Comparison of ENCODE assay signal across 8 mouse cellular contexts in genomic region chr2:170220871-170221369, GRCm38 (mm10).
DNase-seq lines count a peak whose midpoint lies in the region; TF ChIP-seq lines count a peak whose summit lies in the region.

No protein-coding gene starts in this region.

- no peak overlapping the region for H3K4me2 ChIP-seq in CH12.LX (ENCODE audit: insufficient read depth, low read depth, poor library complexity, severe bottlenecking)

- dilution Hi-C loops in CH12.LX (cut with MboI; ENCODE audit: extremely low pct_ligation_motif_present, extremely low pct_unique_long_range_greater_than_20kb, low sequenced_read_pairs): no loop called here

- TF ChIP-seq EP300 in CH12.LX (IDR thresholded peaks at IDR 0.05; ENCODE audit: low read length): no peak

- in situ Hi-C loops in CH12.LX (cut with MboI; ENCODE audit: low pct_ligation_motif_present, low pct_unique_long_range_greater_than_20kb, low sequenced_read_pairs): no loop called here

- peaks cover 11 to 30% of the 10 kb centered on the region in 2 experiments for H3K4me1 ChIP-seq in CH12.LX (ENCODE audit: control insufficient read depth in 1 of 2, insufficient read depth in 2 of 2)
- H3K4me1 ChIP-seq in forebrain, embryonic 10.5 days: peaks cover 70% of the 10 kb centered on the region

- no peak for DNase-seq in CH12.LX (ENCODE audit: extremely low read depth)
- DNase-seq in adrenal gland, adult 8-10 months: peak; percentile 54
- peak; percentile 75 for DNase-seq in forebrain, embryonic 10.5 days (ENCODE audit: extremely low spot score, low spot score)
- peak; percentile 55 to 62 for DNase-seq in heart, postnatal 14 days
- DNase-seq in kidney, postnatal 36 days: peak; percentile 44 to 48
- peak; percentile 80 for DNase-seq in lung, postnatal 36 days
- peak; percentile 82 for DNase-seq in retina, postnatal 1 day
- no peak for DNase-seq in cerebellum, adult 8-10 months

- no peaks in the 10 kb centered on the region for H3K36me3 ChIP-seq in CH12.LX (replicated peaks in 1 of 2; ENCODE audit: control insufficient read depth in 1 of 2, insufficient read depth in 1 of 2, low read length in 1 of 2)
- no peaks in the 10 kb centered on the region for H3K36me3 ChIP-seq in forebrain, embryonic 10.5 days (replicated peaks)

- intact Hi-C loops in heart, postnatal 14 days (cut with DNase I): loop anchor here (5.0 kb wide), 1 partner anchor 46 kb away; no protein-coding TSS in a partner anchor

- TF ChIP-seq CTCF in CH12.LX (conservative IDR thresholded peaks at IDR 0.05 in 1 of 2, IDR thresholded peaks at IDR 0.05 in 1 of 2; ENCODE audit: low read depth in 2 of 2, low read length in 2 of 2): no peak

- no peak for TF ChIP-seq POLR2A in CH12.LX (IDR thresholded peaks at IDR 0.05; ENCODE audit: low read depth, low read length)

- no peak for TF ChIP-seq RAD21 in CH12.LX (IDR thresholded peaks at IDR 0.05; ENCODE audit: low read depth, low read length)

- no peaks in the 10 kb centered on the region for H3K27me3 ChIP-seq in CH12.LX (replicated peaks)
- no peaks in the 10 kb centered on the region for H3K27me3 ChIP-seq in forebrain, embryonic 10.5 days (ENCODE audit: poor library complexity, severe bottlenecking)

- H3K79me2 ChIP-seq in CH12.LX (replicated peaks; ENCODE audit: control insufficient read depth, extremely low read depth, insufficient read depth, poor library complexity, severe bottlenecking): no peaks in the 10 kb centered on the region

- no peak overlapping the region for H3K9ac ChIP-seq in CH12.LX (ENCODE audit: insufficient read depth, low read depth)

- H3K9me3 ChIP-seq in CH12.LX (replicated peaks; ENCODE audit: low read length): no peaks in the 10 kb centered on the region
- no peaks in the 10 kb centered on the region for H3K9me3 ChIP-seq in forebrain, embryonic 10.5 days

- no peak overlapping the region for H3K27ac ChIP-seq in CH12.LX (ENCODE audit: insufficient read depth, low read depth)
- peak overlapping the region; percentile 90 for H3K27ac ChIP-seq in forebrain, embryonic 10.5 days

- no peak overlapping the region for H3K4me3 ChIP-seq in CH12.LX (replicated peaks in 1 of 3; ENCODE audit: low read depth in 2 of 3, low read length in 2 of 3, poor library complexity in 1 of 3)
- peak overlapping the region; percentile 47 for H3K4me3 ChIP-seq in forebrain, embryonic 10.5 days

- whole genome bisulfite sequencing in forebrain, embryonic 10.5 days: 0% methylated on average over 20 of the region's 20 CpGs

TF ChIP-seq in CH12.LX, 34 proteins besides CTCF, POLR2A, EP300 and RAD21:
- TF ChIP-seq POLR2AphosphoS2 (IDR thresholded peaks at IDR 0.05; ENCODE audit: low read depth, low read length) (no peak), ZNF384 (IDR thresholded peaks at IDR 0.05; ENCODE audit: low read depth, low read length) (peak; percentile 52), UBTF (IDR thresholded peaks at IDR 0.05; ENCODE audit: low read depth, low read length) (no peak)

Comparison
In these comparisons a context has a peak if more than half of its experiments do, and no peak if none do; other contexts are left out.
1. DNase-seq: peak in adrenal gland, adult 8-10 months (single experiment), forebrain, embryonic 10.5 days (single experiment), heart, postnatal 14 days (2 of 2), kidney, postnatal 36 days (2 of 2), lung, postnatal 36 days (single experiment) and retina, postnatal 1 day (single experiment); none in CH12.LX (single experiment) and cerebellum, adult 8-10 months (single experiment).